Mouse (Mus musculus) intestine, embryonic 14.5 days (tissue): Measurements from ENCODE around the gene Gm49369. TPM values are rescaled to one million over a fixed set of nuclear protein-coding genes. Genes with fewer than 3 reads are reported as not detected.
"Not testable (repeated sequence)": the region's sequence is repeated elsewhere in the genome, so short reads cannot be mapped to it uniquely, and the experiment has no call there.

Experiments
- ATAC-seq: fragments of 200-750 bp; cut with Nextera tagmentation; replicated peaks from 2 replicates; pipeline ENCODE4 v1.8.0; 2017; ENCODE audit warnings: low read depth, moderate number of reproducible peaks, moderate TSS enrichment, moderate library complexity; ENCODE audit not compliant: low FRiP score, low TSS enrichment
- DNase-seq: peaks from one replicate; pipeline ENCODE4 v3.0.0-alpha.2; 2018; ENCODE audit warnings: low spot score
- H3K27ac ChIP-seq: fragments of 300-500 bp; sonication (generic); 2 replicates; pipeline ENCODE4 v1.5.1; 2014; ENCODE audit warnings: low read depth, mild to moderate bottlenecking, control low read depth
- H3K27me3 ChIP-seq: fragments of 300-500 bp; sonication (generic); replicated peaks from 2 replicates; pipeline ENCODE4 v1.6.1; 2014; ENCODE audit warnings: low read length, control low read depth; ENCODE audit not compliant: control insufficient read depth, insufficient read depth
- H3K36me3 ChIP-seq: fragments of 300-500 bp; sonication (generic); 2 replicates; pipeline ENCODE4 v1.6.1; 2014; ENCODE audit warnings: low read length, control low read depth; ENCODE audit not compliant: control insufficient read depth, insufficient read depth
- H3K4me1 ChIP-seq: fragments of 300-500 bp; sonication (generic); replicated peaks from 2 replicates; pipeline ENCODE4 v1.6.1; 2014; ENCODE audit warnings: low read length, control low read depth, mixed read lengths; ENCODE audit not compliant: control insufficient read depth, insufficient read depth
- H3K4me2 ChIP-seq: fragments of 300-500 bp; sonication (generic); 2 replicates; pipeline ENCODE4 v1.6.1; 2014; ENCODE audit warnings: low read length
- H3K4me3 ChIP-seq: fragments of 300-500 bp; sonication (generic); 2 replicates; pipeline ENCODE4 v1.5.1; 2014; ENCODE audit warnings: low read depth, low read length, control low read depth, mixed read lengths
- H3K9ac ChIP-seq: fragments of 300-500 bp; sonication (generic); 2 replicates; pipeline ENCODE4 v1.6.1; 2014; ENCODE audit warnings: mild to moderate bottlenecking, low read length
- H3K9me3 ChIP-seq: fragments of 300-500 bp; sonication (generic); 2 replicates; pipeline ENCODE4 v1.6.1; 2016; ENCODE audit warnings: low read length, control low read depth; ENCODE audit not compliant: control insufficient read depth
- WGBS: fragments of 180-500 bp; shearing (Covaris S2); extraction: QIAGEN DNeasy Blood & Tissue Kit; methylation state at CpG from one replicate; pipeline ENCODE4 v1.1.7; 2014; 5-methylcytosine and 5-hydroxymethylcytosine counted together
- polyA plus RNA-seq: library from polyadenylated mRNA; unstranded; fragments of >200 nt; fragmentation: Nextera tagmentation; extraction: Ambion mirVana; gene quantifications from 2 replicates; pipeline ENCODE4 v1.2.1, GENCODE M21; 2014

Gene Gm49369
- polyA plus RNA-seq, 1 experiment from 2014 or later: not detected

DNA sequence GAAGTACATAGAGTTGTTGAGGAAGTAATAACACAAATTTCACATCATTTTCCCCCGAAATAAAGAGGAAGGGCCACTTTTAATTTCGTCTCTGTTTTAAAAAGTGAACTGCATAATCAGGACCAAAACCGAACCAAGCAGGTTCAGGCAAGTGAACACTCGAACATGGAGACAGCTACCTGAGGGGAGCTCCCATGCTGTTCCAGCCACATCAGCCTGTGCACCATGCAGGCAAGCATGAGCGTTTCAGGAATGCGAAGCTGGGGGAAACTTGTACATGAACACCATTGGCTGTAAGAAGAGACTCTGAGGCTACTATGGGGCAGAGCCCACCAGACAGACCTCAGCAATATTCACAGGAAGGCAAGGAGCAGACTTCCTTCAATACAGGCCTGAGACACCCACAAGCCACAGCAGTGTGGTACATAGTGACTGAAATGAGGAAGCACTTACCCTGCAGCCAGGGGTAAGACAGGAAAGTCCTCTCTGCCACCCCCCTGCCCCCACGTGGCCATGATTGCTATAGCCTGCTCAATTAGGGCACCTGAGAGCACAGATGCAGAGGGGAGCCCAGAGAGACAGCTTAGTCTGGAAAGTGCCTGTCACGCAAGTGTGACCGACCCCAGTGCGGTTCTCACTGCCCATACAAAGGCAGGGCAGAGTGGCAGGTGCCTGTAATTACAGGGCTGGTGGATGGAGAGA is 42.0 kb downstream of the Gm49369 start:
- no peak overlapping the region for H3K9ac ChIP-seq
- DNase-seq (no peak), ATAC-seq (no peak)

DNA sequence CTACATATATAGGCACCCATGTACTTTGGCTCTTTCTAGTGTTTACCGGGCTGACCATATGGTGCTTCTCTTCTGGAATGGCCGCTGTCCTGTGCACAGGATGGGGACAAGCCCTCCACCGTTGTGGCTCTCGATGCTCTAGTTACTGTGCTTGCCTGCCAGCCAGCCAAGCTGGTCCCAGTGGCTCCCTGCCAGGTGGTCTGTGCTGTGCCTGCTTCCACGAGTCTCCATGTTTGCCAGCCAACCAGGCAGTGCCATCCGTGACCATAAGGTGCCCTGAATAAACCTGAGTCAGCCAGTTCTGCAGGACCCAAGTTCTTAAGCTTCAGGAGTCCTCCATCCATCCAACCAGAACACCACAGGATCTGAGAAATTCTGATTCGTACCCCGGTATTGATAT is 47.3 kb downstream of the Gm49369 start:
- ATAC-seq (no peak), DNase-seq (no peak)
- WGBS: 81% methylated on average over 8 of the region's 8 CpGs
- Histone ChIP-seq H3K4me2 (no peak overlapping the region), H3K9me3 (no peaks in the 10 kb centered on the region), H3K36me3 (no peaks in the 10 kb centered on the region), H3K4me1 (peaks cover 12% of the 10 kb centered on the region), H3K27ac (peak overlapping the region; percentile 47; the same call in 1 of the 2 replicates), H3K27me3 (no peaks in the 10 kb centered on the region), H3K9ac (no peak overlapping the region), H3K4me3 (no peak overlapping the region)

More for the DNA sequence above, 42.0 kb downstream of the Gm49369 start:
- Histone ChIP-seq H3K27ac (no peak overlapping the region), H3K4me1 (no peaks in the 10 kb centered on the region), H3K9me3 (no peaks in the 10 kb centered on the region), H3K4me2 (no peak overlapping the region), H3K36me3 (no peaks in the 10 kb centered on the region), H3K27me3 (no peaks in the 10 kb centered on the region), H3K4me3 (no peak overlapping the region)
- WGBS: 51% methylated on average over 10 of the region's 10 CpGs

DNA sequence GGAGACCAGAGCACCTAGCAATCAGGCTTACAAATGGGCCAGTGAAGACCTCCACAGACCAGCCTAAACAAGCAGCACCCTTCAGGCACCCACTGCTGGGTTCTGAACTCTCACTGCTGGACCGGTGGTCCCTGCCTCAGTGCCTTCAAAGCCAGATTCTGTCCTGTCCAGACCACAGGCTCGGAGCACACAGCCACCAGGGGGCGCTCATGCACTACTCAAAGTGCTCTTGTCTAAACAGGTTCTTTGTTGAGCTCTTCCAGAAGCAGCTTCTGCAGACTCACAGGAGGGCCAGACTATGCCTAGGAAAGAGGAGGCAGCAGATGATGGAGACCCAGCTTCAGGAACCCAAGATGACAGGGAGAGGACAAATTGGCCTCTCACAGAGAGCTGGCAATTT is 48.2 kb downstream of the Gm49369 start:
- DNase-seq: peak; percentile 99
- no peaks in the 10 kb centered on the region for H3K9me3 ChIP-seq
- ATAC-seq: peak; percentile 83; the same call in 1 of the 2 replicates
- 0% methylated on average over 3 of the region's 3 CpGs for WGBS
- no peaks in the 10 kb centered on the region for H3K36me3 ChIP-seq
- H3K4me1 ChIP-seq: peaks cover 18% of the 10 kb centered on the region
- H3K4me2 ChIP-seq: no peak overlapping the region
- no peak overlapping the region for H3K4me3 ChIP-seq
- H3K27ac ChIP-seq: peak overlapping the region; percentile 47; the same call in 1 of the 2 replicates
- H3K9ac ChIP-seq: no peak overlapping the region
- no peaks in the 10 kb centered on the region for H3K27me3 ChIP-seq

DNA sequence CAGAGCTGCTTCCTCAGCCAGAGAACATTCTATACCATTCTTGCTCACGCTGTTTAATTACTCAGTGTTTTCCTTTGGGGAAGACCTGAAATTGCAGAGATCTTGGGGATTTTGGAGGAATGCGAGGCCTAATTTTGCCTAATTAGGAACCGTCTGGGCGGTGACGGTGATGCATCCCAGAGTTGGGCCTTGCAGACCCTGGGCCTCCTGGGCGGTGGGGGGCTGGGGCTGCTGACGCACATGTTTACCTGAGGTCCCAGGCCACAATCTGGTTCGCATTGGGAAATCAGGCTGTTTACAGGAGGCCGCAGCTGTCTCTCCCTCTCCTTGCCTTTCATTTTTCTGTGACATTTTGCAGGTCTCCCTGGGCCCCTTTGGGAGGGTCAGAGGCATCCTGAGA is 49.7 kb downstream of the Gm49369 start:
- not testable (repeated sequence) for H3K36me3 ChIP-seq, ATAC-seq, H3K9me3 ChIP-seq, H3K27me3 ChIP-seq, H3K9ac ChIP-seq, DNase-seq, H3K4me2 ChIP-seq, H3K4me3 ChIP-seq
- WGBS: 54% methylated on average over 4 of the region's 9 CpGs
- H3K27ac ChIP-seq: peak overlapping the region; percentile 59; the same call in 1 of the 2 replicates
- peaks cover 29% of the 10 kb centered on the region for H3K4me1 ChIP-seq

DNA sequence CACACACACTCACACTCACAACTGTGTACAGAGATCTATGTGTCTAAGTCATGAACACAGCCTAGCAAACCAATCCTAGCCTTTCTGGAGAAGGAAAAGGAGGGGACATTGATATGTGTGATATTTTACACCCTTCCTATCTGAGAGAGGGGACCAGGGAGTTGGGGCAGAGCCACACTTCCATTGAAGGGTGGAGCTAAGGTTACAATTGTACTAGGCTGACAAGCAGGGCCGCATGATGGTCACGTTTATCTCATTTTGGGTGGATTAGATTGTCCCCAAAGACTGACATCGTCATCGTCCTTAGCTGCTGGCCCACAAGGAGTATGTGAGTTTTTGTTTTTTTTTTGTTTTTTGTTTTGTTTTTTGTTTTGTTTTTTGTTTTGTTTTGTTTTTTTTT is 51.2 kb downstream of the Gm49369 start:
- H3K4me3 ChIP-seq: no peak overlapping the region
- H3K27me3 ChIP-seq: no peaks in the 10 kb centered on the region
- no peak overlapping the region for H3K27ac ChIP-seq
- DNase-seq (no peak), ATAC-seq (no peak)
- H3K9me3 ChIP-seq: no peaks in the 10 kb centered on the region
- peaks cover 39% of the 10 kb centered on the region for H3K4me1 ChIP-seq
- 82% methylated on average over 4 of the region's 4 CpGs for WGBS
- H3K36me3 ChIP-seq: no peaks in the 10 kb centered on the region
- no peak overlapping the region for H3K9ac ChIP-seq
- H3K4me2 ChIP-seq: no peak overlapping the region

DNA sequence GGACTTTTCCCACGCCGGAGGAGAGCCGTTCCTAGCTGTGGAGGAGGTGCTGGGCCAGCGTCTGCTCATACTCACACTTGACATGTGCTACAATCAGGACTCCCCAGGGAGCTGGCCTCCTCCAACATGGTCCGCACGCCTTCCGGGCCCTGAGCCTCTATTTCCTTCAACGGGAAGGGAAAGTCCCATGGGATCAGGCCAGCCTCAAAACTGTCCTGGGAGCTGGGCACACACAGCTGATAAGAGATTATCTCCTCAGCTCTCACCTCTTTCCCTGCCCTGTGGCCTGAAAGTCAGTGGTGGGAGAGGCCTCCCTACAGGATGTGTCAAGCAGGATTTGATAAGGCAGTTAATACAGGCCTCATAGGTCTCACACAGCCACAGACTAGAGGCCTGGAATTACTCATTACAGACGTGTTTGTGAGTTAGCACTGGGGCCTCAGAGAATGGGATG is 52.2 kb downstream of the Gm49369 start:
- 21% methylated on average over 9 of the region's 9 CpGs for WGBS
- H3K4me3 ChIP-seq: no peak overlapping the region
- DNase-seq (peak; percentile 73), ATAC-seq (peak; percentile 36)
- H3K9me3 ChIP-seq: no peaks in the 10 kb centered on the region
- H3K27ac ChIP-seq: peak overlapping the region; percentile 69
- peaks cover 42% of the 10 kb centered on the region for H3K4me1 ChIP-seq
- no peak overlapping the region for H3K9ac ChIP-seq
- H3K36me3 ChIP-seq: no peaks in the 10 kb centered on the region
- no peaks in the 10 kb centered on the region for H3K27me3 ChIP-seq
- no peak overlapping the region for H3K4me2 ChIP-seq

DNA sequence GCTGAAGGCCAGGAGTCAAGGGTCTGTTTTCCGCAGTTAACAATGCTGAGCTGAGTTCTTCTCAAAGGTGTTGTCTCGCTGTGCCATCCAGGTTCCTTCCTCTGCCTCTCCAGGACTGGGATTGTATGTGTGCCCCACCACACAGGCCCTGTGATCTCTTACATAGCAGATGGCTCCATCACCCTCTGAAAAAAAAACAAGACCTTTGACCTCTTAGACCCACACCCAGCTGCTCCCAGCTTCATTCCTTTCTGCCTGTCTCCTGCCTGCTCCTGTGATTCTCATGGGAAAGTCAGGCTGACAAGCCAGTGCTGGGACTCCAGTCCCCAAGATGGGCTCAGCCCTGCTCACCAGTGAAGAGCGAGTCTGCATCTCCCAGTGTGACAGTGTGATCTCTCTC is 54.0 kb downstream of the Gm49369 start:
- Histone ChIP-seq H3K36me3 (no peaks in the 10 kb centered on the region), H3K9ac (no peak overlapping the region), H3K9me3 (no peaks in the 10 kb centered on the region), H3K4me3 (no peak overlapping the region), H3K4me1 (peaks cover 50% of the 10 kb centered on the region), H3K27me3 (no peaks in the 10 kb centered on the region), H3K27ac (no peak overlapping the region), H3K4me2 (no peak overlapping the region)
- DNase-seq (no peak), ATAC-seq (no peak)
- 60% methylated on average over 3 of the region's 3 CpGs for whole genome bisulfite sequencing

DNA sequence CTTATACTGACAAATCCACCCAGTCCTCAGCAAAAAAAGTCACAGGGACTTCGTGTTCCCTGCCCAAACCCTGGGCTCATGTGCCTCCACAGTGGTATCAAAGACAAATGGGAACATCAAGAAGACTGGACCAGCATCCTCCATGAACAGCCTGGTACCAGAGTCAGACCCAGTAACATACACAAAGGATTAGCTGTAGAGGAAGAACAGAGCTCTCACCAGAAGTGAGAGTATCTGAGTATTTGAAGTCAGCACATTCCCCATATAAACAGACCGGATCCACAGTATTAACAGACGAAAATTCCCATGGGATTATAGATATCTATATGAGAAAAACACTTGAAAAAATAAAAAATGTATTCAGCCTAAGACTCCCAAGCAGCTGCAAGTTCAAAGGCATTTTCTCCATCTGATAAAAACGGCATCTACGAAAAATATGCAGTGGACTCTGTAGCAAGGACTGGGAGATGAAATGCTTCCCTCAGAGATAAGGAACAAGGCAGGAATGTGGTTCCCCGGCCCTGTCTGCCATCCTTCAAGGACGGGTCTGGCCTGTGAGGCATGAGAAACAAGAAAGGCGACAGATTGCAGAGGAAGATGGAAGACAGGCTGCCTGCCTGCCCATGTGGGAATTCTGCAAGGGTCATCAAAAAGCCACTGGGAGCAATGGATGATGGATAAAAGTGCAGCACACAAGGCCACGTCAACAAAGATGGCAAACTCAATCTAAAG is 55.6 kb downstream of the Gm49369 start:
- ATAC-seq: peak; percentile 44; the same call in 1 of the 2 replicates
- peaks cover 53% of the 10 kb centered on the region for H3K4me1 ChIP-seq
- WGBS: 20% methylated on average over 9 of the region's 9 CpGs
- no peak for DNase-seq
- peak overlapping the region; percentile 79 for H3K27ac ChIP-seq
- no peak overlapping the region for H3K4me2 ChIP-seq
- H3K27me3 ChIP-seq: no peaks in the 10 kb centered on the region
- no peaks in the 10 kb centered on the region for H3K9me3 ChIP-seq
- H3K9ac ChIP-seq: no peak overlapping the region
- no peak overlapping the region for H3K4me3 ChIP-seq
- H3K36me3 ChIP-seq: no peaks in the 10 kb centered on the region
